Mouse (Mus musculus): ENCODE measurements at regions not wholly inside any gene's neighbourhood (a gene's known extent, or its start where the extent isn't known, plus 50 kb on each side); places are given as distances from the start of the nearest gene placed in this dataset.

GRCm38 (mm10) chr2:178784822-178785589, 354.7 kb downstream of the Cdh26 start:
- TF ChIP-seq CTCF (IDR thresholded peaks at IDR 0.05; ENCODE audit: insufficient read depth, low read length) (no peak), POLR2A (IDR thresholded peaks at IDR 0.05; ENCODE audit: borderline replicate concordance, extremely low read depth, low read depth, low read length) (no peak)
